Mouse (Mus musculus) fibroblast of lung, adult 2 months (primary cell): ENCODE data around the gene Ccnk.
A peak's percentile ranks its signal among the peaks of the same experiment; 100 is the strongest.

Experiments used
- DNase-seq: peaks from one replicate; pipeline ENCODE4 v3.0.0-alpha.2; 2011; ENCODE audit warnings: low read depth

Ccnk gene

GRCm38 (mm10) chr12:108179321-108180266 is at the start of gene Ccnk:
Ccnk (plus strand) TSS chr12:108179579.
- peak; percentile 100 for DNase-seq

- no peak for DNase-seq
Measured at GRCm38 (mm10) chr12:108132450-108133070, 46.8 kb upstream of the Ccnk start.

- DNase-seq = no peak
Measured at GRCm38 (mm10) chr12:108133181-108133580, 46.2 kb upstream of the Ccnk start.

GRCm38 (mm10) chr12:108135610-108136208 is 43.7 kb upstream of the Ccnk start:
- DNase-seq = no peak

GRCm38 (mm10) chr12:108143624-108144498 is 35.5 kb upstream of the Ccnk start:
- DNase-seq = no peak

GRCm38 (mm10) chr12:108145198-108145597 is 34.2 kb upstream of the Ccnk start:
- no peak for DNase-seq

- no peak for DNase-seq
Measured at GRCm38 (mm10) chr12:108149764-108150163, 29.6 kb upstream of the Ccnk start.

GRCm38 (mm10) chr12:108152743-108153142 is 26.6 kb upstream of the Ccnk start:
- no peak for DNase-seq

GRCm38 (mm10) chr12:108159863-108160262 is 19.5 kb upstream of the Ccnk start:
- DNase-seq = no peak

GRCm38 (mm10) chr12:108162036-108162435 is 17.3 kb upstream of the Ccnk start:
- no peak for DNase-seq

GRCm38 (mm10) chr12:108163706-108164105 is 15.7 kb upstream of the Ccnk start:
- DNase-seq = no peak

- no peak for DNase-seq
Measured at GRCm38 (mm10) chr12:108168909-108169308, 10.5 kb upstream of the Ccnk start.

GRCm38 (mm10) chr12:108170467-108170866 is 8.9 kb upstream of the Ccnk start:
- no peak for DNase-seq

- no peak for DNase-seq
Measured at GRCm38 (mm10) chr12:108171336-108171735, 8.0 kb upstream of the Ccnk start.

GRCm38 (mm10) chr12:108172639-108173038 is 6.7 kb upstream of the Ccnk start:
- DNase-seq = no peak

- DNase-seq = no peak
Measured at GRCm38 (mm10) chr12:108174606-108175505, 4.5 kb upstream of the Ccnk start.

- DNase-seq = peak; percentile 27
Measured at GRCm38 (mm10) chr12:108176366-108176765, 3.0 kb upstream of the Ccnk start.

GRCm38 (mm10) chr12:108178331-108179245 is 791 bp upstream of the Ccnk start:
- DNase-seq = no peak

- DNase-seq = no peak
Measured at GRCm38 (mm10) chr12:108179246-108179320, 296 bp upstream of the Ccnk start, which contains the start of gene Setd3. Setd3 (minus strand) TSS chr12:108179314.

GRCm38 (mm10) chr12:108181716-108182115 is 2.3 kb downstream of the Ccnk start:
- DNase-seq = no peak
